Mouse (Mus musculus) activated CD4-positive, CD25-positive, alpha-beta regulatory T cell, adult 4 months (primary cell): Measurements from ENCODE around the gene Zbtb8b. TPM values are rescaled to one million over a fixed set of nuclear protein-coding genes. Genes with fewer than 3 reads are reported as not detected.
"Not testable (repeated sequence)": the region's sequence is repeated elsewhere in the genome, so short reads cannot be mapped to it uniquely, and the experiment has no call there.

Source experiments
- ATAC-seq: one replicate; pipeline ENCODE4 v1.8.0; 2017
- polyA plus RNA-seq, 2 experiments: library from polyadenylated mRNA; unstranded; fragments of 100-300 nt; shearing (Covaris generic); gene quantifications; one replicate each; pipeline ENCODE4 v1.2.1; 2017

Zbtb8b gene
- not detected for polyA plus RNA-seq

DNA sequence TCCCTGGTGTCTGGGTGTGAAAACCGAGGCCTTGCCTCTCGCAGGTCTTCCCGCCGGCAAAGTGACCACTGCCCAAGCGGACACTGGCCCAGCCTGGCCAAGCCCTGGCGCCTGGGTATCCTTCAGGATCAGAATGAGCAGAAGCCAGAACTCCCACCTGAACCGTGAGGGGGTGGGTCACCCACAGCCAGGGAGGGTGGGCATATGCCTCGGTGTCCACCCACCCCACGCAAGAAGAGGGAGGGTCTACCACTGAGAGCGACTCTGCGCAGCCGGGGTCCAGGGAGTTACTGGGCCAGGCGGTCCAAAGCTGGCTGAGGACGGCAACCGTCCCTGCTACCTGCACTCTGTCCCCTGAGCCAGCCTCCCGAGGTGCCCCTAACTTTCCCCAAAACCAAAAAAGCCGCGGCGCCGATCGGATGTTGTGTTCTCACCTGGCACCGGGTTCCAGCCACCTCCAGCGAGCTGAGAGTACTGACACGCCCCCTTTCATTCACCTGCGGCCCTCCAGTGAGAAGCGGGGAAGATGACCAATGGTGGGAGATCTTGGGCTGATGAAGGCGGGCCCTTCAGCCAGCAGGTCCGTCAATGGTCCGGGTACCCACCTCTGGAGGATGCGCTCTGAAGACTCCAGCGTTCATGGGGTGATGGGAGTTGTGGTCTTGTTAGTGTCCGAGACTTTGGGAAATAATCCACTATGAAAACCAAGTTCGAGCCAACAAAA, at the start of gene Zbtb8b:
Zbtb8b (minus strand) TSS at position 514 of the 724 bp plus-strand sequence.
- no peak for ATAC-seq

DNA sequence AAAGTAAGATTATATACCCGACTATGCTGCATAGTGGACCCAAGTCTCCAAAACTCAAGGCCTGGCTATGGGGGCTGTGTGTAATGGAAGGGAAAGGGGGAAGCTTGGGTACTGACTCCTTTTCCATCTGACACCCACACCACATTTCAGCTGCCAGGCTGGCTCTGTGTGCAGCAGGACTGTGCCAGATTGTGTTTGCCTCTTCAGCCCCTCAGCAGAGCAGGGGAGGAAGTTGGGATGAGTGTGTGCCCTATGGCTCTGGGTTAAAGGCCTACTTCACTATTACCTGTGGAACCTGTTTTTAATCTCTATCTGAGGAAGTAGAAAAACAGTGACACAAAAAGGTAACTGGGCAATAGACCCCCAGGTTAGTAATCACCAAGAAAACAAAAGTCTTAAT, 40.4 kb upstream of the Zbtb8b start:
- ATAC-seq = no peak

DNA sequence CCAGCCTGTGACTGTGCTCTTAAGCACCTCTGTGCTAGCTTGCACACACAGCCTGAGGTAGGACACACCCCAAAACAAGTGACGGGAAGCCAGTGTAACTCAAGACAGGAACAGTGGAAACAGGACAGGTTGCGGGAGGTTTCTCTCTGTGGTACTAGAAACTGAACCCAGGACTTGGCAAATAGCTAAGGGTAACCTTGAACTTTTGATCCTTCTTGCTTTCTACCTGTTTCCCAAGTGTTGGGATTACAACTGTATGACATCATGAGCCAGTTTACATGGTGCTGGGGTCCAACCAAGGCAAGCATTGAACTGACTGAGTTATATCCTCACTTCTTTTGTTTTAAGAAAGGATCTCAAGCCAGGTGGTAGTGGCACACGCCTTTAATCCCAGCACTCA, 39.2 kb upstream of the Zbtb8b start:
- ATAC-seq = no peak

DNA sequence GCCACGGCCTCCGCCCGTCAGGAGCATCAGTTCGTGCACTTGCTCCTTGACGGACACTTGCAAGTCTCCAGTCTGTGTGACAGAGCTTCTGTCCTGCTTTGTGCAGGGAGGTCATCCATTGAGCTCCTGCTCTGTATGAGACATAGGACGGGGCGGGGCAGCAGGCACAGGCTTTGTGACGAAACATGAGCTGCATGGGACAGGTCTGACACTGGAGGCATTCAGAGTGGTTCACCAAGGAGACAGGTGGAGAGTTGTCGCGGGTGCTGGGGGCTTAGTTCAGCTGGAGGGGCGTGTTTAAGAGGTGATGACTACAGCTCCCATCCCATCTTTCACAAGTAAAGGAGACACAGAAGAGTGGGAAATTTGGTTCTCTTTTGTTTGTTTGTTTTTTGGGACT, 35.4 kb upstream of the Zbtb8b start:
- no peak for ATAC-seq

DNA sequence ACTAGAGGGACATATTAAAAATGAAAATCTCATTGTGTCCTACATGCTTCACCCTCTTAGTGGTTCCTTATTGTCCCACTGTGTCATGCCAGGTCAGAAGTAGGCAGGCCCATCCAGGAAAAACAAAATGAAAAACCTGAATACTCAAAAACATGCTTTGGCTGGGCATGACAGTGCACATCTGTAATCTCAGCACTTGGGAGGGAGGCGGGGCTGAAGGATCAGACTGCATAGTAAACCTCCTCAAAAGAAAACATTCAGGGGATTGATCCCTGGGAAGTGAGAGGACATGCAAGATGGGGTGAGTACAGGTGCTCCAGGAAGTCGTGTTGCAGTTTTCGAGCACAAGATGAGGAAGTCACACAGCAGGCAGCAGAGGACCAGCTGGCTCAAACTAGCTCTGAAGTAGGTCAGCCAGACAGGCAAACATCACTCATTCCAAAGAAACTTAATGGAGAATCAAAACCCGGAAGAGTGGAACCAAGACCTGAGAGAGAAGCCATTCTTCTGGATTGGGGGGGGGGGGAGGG, 23.7 kb upstream of the Zbtb8b start:
- ATAC-seq = no peak

DNA sequence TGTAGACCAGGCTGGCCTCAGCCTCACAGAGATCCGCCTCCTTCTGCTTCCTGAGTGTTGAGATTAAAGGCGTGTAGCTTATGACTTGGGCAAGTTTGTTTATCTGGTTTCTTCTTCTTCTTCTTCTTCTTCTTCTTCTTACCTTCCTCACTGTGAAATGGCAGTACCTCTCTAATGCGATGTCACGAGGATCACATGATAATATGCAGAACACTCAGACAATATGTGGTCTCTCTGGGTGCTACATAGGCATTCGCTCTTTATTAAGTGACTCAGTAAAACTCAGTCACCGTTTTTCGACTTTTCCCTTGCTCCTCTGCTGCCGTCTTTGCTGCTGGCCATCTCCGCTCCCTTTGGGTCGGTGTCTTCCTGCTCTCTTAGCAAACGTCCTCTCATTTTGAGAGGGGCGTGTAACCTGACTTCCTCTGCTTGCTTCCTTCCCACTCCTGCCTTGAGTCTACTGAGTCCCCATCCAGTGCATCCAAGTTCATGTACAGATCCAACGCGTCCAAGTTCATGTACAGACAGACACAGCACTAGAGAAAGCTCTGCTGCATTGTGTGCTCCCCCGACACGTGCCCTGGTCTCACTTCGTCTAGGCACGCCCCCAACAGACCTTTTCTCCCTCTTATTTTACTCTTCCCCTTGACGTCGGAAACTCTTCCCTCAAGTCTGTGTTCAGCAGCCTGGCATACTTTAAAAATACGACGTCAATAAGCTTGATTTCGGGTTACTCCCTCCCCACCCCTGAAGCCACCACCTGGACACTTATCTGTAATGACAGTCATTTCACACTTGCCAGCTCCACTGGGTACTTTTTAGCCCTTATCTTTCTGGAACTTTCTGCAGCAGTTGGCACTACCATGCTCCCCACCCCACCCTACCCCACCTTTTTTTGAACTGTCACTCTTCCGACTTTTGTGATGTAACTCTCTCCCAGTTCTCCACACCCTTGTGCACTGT, 22.7 kb upstream of the Zbtb8b start:
- ATAC-seq = no peak

DNA sequence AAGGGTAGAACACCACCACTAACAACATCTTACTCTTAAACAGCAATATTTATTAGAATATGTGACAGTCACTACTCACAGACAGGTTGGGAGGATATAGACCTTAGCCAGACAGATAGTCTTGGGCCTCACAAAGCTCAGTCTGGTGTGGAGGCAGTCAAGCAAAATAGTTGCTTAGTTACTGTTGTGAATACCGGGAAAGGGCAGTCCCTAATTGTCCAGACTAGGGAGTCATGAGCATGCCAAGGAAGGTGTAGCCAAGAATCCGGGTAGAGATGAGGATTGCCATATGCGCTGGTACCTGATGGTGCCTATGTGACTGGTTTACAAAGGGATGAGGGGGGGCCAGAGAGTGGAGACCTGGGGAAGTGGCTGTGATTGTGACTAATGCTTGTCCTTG, 21.5 kb upstream of the Zbtb8b start:
- ATAC-seq = no peak

DNA sequence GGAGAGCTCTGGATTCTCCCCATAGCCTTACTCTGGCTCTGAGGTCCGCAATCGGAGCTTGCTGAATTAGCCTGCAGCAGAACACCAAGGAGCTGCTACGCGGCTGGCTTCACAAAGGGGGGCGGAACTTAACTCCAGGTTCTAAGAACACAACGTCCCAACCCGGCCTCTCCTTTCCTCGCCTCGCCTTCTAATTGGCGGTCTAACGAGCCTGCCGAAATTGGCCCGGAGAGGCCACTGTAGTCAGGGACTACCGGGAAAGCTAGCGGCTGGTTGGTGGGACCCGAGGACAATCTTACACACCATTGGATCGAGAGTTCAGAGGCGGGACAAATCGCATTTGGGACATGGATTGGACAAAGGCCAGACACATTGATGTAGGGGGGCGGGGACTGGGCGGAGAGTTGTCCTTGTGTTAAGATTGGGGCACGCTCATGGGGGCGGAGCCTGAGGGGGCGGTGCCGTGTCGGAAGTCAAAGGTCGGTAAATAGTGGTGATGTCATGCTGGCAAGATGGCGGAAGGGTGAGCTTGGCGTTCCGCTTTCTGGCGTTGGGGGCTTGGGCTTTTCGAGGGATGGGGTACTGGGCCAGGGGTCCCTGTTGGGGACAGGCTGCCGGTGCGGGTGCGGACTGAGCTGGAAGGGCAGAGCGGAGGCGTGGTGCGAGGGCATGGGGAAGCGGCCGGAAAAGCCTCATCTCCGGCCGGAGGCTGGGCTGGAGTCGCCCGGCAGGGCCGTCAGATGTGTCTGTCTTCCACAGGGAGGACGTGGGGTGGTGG, 20.7 kb upstream of the Zbtb8b start, which contains the start of gene Bsdc1:
Bsdc1 (plus strand) TSS at position 399 of the 778 bp plus-strand sequence.
- peak; percentile 95 for ATAC-seq

DNA sequence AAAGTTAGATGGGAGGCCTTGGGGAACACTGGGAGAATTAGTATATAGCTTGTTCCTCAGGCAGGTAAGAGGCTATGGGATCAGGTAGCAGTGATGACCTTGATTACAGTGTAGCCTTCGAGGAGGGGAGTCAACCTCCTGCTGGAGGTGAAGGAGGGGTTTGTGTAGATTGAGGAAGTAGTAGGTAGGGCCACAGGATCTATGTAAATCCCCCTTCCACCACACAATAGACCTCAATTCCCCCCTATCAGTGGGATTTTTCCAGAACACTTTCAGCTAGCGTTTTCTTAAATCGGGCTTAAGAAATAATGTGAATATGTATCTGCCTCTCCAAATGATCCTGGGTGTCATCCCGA, 20.2 kb upstream of the Zbtb8b start:
- ATAC-seq = no peak

DNA sequence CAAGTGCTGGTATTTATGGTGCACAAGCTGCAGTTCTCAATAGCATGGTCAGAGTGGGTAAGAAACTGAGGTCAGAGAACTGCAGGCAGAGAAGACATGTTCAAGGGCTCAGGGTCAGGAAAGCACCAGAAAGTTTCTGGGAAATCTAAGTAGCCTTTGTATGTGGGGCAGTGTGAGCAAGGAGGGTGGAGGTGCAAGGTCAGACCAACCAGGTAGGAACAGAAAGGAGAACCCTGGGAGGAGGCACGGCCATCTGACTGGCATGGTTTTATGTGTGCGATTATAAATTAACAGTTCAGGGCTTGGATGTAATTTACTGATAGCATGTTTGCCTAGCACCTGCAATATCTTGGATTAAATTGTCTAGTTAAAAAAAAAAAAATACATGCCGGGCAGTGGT, 19.1 kb upstream of the Zbtb8b start:
- ATAC-seq = no peak

DNA sequence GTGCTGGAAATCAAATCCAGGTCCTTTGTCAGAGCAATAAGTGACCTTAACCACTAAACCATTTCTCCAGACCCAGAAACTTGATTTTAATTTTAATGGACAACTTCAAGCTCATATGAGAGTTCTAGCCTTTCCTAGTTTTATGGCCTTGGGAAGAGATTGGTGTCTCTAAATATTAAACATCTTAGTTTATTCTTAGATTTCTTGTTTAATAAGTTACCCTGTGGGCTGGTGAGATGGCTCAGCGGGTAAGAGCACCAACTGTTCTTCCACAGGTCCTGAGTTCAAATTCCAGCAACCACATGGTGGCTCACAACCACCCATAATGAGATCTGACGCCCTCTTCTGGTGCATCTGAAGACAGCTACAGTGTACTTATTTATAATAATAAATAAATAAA, 16.7 kb upstream of the Zbtb8b start:
- not testable (repeated sequence) for ATAC-seq

DNA sequence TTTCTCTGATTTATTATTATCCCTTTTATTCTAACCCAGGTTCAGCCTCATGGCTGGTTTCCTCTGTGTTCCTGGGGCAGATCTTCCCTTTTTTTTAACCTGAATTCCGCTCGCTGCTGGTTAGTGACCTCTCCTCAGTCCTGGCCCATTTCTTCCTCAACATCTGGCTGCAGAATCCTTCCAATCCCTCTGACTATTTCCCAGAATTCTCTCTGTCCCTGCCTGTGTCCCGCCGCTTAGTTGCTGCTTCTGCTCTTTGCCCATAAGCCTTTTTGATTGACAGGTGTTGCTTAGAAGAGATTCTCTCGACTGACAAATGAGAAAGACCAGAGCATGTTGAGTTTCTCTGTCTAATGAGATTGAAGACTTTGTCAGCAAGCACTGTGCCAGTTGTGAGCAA, 15.5 kb upstream of the Zbtb8b start:
- no peak for ATAC-seq

DNA sequence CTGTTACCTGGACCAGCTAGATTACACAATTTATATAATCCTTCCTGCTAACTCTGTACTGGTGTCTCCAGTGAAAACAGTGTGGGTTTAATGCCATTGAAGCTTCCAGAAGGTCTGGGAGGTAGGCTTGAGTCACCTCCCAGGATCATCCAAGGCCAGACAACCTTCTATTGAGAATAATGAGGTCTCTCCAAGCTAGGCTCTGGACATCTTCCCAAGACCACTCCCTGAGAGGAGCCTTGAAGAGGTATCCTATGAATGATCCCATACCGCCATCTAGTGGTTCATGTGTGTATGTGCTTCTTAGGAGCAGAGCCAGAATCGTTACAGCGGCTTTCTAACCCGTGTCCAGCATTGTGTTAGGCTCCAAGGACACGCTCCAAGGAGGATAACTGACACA, 14.6 kb upstream of the Zbtb8b start:
- peak; percentile 73 for ATAC-seq

DNA sequence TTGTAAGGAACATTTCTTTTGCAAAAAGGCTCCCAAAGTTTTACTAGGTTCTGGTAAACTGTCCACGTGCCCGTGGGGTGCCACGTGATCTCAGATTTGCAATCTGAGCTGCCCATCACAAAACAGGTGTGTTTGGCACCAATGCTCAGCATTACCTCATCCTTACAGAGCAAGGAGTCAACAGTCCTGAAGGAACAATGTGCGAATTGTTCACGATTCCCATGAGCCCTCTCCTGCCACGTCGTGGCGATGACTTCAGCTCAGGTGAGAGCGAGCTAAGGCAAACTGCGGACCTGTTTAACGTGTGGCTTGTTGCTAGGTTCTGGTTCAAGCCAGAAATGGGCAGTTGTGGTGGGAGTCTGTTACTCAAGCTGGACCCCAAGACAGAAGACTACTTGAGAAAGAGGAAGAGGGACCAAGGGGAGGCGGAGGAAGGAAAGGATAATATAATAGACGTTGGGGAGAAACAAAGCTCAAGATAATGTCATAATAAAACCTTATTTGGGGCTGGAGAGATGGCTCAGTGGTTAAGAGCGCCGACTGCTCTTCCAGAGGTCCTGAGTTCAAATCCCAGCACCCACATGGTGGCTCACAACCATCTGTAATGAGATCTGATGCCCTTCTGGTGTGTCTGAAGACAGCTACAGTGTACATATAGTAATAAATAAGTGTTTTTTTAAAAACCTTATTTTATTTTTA, 11.0 kb upstream of the Zbtb8b start:
- ATAC-seq = no peak

DNA sequence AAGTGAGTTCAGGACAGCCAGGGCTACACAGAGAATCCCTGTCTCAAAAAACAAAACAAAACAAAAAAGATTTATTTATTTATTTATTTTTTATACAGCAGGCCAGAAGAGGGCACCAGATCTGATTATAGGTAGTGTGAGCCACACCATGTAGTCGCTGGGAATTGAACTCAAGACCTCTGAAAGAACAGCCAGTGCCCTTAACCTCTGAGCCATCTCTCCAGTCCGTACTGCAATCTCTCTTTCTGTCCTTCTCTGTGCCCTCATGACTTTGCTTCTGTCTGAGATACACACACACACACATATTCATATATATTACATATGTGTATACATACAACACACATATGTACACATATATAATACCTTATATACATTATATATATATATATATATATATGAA, 10.2 kb upstream of the Zbtb8b start:
- ATAC-seq = no peak

DNA sequence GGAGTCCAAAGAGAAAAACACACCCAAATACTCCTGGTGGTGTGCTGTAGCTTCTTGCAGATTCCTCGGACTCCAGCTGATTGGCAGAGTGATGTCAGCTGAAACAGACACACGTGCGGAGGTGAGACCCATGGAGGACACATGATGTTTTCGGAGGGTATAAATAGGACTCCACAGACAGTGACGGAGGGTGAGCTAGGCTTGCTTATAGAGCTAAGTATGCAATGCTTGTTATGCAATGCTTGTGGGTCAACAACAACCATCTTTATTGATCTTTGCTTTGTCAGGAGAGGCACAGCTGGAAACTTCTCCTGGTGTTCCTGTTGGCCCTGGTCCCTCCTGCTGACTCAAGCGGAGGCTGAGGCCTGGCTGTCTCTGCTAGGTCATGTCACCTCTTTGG, 8.1 kb upstream of the Zbtb8b start:
- no peak for ATAC-seq

DNA sequence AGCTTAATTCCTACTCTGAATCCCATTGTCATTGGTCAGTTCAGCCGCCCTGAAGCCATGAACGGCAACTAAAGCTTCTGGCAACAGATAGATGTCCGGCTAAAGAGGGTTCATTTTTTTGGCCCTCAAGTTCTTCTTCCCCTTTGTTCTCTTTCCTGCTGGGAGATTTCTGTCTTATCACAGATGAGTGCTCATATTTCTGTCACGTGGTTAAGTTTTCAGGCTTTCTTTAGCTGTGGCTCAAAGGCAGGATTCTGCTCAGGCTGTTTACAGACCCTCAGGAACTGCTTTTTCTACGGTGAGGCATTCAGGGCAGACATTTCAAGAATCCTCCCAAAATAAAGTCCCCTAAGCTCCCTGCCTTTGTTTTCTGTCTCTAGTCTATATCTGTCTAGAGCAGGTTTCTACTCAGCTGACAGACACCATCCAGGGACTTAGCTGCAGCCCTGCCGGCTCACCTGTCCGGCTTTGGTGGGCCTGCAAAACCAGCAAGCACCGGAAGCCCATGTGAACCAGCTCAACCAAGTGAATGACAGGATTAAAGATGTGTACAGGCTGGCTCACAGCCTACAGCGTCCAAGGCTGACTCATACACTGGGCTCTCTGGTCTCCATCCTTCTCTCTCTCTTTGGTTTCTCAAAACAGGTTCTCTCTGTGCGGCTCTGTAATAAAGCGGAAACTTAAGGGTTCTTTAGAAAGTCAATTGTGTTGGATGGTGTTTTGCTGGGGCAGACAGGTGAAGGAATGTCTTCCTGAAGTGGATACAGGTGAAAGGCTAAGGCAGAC, 7.3 kb upstream of the Zbtb8b start:
- no peak for ATAC-seq

DNA sequence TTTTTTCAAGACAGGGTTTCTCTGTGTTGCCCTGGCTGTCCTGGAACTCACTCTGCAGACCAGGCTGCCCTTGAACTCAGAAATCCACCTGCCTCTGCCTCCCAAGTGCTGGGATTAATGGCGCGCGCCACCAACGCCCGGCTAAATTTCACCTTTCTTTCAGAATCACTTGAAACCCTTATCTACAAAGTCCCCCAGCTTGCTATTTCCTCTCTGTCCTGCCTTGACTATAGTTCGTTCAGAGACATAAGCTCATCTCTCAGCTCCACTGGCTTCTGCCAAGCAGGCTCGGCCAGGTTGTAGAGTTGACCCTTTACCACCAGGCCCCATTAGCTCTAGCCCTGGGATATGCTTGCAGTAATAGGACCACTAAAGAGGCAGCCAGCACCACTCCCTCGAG, 6.7 kb upstream of the Zbtb8b start:
- no peak for ATAC-seq

DNA sequence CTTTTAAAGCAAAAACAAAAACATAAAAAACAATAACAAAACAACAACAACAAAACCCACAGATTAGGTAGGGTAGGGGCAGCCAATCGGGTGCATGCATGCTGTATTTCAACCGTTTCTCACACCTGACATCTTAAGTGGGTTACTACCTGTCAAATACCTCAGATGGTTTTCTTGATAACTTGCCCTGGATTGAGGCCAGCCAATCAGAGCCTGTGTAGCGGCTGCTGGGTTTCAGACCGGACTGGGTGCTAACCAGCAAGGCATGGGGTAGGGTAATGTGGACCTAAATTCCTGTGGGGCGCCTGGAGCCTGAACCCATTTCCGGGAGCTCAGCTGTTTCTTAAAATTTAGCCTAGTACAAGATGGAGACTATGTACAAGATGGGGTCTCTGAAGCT, 492 bp upstream of the Zbtb8b start:
- ATAC-seq = no peak

DNA sequence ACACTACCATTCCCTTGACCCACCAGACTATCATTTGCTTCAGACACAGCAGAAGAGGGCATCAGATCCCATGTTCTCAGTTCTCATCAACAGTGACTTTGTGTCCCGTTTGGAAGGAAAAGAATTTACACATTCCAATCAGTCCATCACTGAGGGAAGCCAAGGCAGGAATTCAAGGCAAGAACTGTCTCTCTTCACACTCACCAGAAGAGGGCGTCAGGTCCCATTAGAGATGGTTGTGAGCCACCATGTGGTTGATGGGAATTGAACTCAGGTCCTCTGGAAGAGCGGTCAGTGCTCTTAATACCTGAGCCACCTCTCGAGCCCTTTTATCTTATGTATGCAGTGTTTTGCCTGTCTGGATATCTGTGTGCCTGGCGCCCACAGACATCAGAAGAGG, 22.3 kb downstream of the Zbtb8b start:
- ATAC-seq = no peak

DNA sequence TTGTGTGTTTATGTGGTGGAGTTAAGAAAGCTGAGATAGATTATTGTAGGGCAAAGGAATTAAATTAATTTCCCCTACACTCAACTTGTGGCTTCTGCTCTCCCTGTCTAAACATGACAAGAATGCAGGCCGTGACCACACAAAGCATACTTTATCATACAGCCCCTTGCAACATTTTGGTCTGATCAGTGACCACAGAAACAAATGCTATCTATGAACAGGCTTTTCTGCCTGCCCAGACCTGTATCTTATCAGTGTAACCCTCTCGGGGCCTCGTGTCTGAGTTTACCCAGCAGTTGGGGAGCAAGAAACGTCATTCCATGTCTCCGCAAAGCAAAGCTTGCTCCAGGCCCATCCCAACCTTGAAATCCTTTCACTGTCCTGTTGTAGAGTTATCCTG, 24.2 kb downstream of the Zbtb8b start:
- ATAC-seq = no peak
